Mouse (Mus musculus) c-Kit-positive CD71-positive TER-119-negative erythroid progenitor cells, embryonic 14.5 days (primary cell): ENCODE data around the gene Zbtb16.

Source experiments
- DNase-seq: peaks from one replicate; pipeline ENCODE4 v3.0.0-alpha.2; 2013; ENCODE audit warnings: low read depth

Gene Zbtb16

DNA sequence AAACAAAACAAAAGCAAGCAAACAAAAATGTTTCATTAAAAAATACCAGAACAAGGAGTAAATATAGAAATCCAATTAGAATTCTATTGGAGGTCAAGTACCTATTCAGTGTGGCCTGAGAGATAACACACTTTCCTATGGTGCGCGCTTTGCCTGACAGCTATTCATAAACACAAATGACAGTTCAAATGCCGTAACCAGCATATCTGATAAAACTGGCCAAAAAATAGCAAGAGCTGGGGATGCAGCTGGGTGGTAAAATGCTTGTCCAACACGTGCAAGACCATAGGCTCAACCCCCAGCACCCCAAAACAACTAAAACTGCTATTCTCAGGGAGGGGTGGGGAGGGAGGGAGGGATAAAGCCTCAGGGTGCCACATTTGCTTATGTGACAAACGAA lies 33.6 kb downstream of the Zbtb16 start:
- DNase-seq = no peak

DNA sequence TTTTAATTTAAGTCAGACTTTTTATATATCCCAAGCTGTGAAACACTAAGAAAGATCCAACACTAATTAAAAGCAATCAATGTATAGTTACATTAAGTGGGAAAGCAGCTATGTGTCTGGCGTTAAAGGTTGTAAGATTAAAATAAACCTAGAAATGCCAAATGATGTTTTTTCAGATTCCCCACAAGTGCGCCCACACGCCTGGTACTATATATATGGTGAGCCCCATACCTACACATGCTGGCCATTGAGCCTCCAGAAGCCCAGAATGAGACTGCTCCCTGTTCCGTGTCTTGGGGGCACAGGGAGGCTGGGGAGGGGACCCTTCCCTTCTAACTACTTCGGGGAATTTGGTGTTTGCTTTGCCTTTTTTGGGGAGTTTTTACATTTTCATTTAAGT lies 34.7 kb downstream of the Zbtb16 start:
- no peak for DNase-seq

DNA sequence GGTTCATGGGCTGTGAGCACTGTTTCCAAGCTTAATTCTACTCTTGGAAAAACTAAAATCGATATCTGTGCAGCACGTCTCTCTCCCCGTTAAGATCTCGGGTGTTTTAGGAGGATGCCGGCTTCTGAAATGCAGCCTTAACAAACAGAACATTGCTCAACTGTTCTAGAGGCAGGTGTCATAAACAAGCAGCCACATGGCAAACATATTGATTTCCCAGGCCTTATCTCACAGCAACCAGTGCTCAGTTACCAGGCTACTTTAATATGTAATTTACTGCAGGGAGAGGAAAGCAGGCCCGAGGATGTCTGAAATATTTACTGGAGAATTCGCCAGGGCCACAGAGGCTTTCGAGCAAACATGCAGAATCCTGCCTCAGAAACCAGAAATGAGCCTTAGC lies 35.4 kb downstream of the Zbtb16 start:
- DNase-seq = no peak

DNA sequence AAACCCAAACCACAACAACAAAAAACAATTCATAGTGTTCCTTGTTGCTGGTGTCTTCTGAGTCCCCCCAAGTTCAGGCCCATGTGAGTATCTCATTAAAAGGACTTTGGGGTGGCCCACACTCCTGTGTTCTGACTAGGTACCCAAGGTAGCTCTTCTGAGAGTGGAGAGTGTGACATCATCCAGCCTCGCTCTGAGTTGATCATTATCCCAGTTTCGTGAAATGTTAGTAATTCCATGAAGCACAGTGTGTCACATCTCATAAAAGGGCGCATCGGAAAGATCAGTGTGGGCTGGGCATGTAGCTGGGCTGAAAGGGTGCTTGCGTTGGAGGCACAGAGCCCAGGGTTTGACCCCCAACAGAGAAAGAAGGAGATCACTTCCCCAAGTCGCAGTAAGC lies 38.0 kb downstream of the Zbtb16 start:
- no peak for DNase-seq

DNA sequence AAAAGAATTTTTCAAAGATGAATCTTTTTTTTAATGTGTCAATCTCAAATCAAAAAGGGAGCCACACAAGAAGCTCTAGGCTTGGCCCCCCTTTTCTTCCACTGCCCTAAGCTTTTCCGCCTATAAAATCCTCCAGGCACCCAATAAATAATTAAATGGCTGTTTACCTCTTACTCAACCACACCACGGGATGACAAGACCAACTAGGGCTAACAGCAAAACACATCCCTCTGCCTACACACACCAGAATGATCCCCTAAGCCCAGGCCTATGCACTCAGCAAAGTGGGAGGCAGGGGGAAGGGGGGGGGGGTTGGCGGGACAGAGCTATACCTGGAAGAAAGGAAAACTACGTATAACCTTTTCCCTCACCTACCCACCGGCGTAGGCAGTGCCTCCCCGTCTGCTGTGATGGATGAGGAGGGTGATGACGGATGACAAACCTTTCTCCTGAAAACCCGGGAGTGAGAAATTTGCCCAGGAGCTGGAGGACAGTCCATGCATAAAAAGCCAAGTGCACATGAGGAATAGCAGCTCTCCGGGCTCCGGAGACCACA lies 39.7 kb downstream of the Zbtb16 start:
- no peak for DNase-seq

DNA sequence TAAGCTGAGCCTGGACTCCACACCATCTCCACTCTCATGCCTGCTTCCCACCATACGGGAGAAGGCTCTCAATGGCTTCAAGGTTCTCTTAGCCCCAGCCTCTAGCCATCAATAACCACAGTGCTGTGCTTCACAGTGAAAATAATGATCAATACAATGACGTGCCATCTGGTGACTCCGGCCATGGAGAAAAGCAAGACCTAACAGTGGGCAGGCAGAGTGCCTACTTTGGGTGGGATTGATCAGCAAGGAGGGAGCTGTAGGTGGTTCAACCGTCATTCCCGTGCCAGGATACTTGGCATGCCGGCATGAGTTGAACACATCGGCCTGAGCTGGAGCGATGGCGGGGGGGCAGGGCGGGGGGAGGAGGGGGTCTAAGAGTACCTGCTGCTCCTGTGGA lies 40.3 kb downstream of the Zbtb16 start:
- no peak for DNase-seq

DNA sequence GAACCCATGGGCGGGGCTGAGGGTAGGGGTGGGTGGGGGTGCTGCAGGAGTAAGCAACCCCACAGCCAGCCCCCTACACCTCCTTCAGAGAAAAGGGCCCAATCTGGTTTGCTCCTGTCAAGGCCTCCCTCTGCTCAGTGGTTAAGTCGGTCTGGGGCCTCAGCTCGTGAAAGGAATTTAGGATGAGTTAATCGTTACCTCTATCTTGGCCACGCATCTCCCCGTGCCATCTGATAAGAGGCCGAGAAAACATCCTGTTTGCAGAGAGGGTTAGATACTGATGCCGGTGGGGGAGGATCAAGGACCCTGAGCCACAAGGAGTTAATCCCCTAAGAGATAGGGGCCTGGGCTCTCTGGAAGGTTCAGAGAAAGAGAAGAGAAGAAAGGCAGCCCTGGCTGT lies 40.9 kb downstream of the Zbtb16 start:
- DNase-seq = no peak

DNA sequence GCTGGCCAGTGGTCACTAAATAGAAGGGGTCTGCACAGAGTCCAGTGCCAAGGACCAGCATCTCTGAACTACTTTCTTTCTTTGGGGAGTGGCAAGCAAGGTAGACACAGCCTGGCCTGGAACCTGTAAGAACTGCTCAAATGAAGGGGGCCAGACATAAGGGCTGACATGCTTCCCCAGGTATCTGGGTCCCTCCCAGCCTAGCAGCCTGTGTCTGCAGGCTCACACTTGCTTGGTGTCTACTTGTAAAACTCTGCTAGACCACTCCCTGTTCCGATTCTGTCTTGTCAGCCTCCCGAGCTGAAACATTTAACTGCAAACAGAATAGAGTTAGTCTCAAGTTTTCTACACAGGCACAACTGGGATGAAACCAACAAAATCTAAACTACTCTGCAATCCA lies 41.6 kb downstream of the Zbtb16 start:
- DNase-seq = no peak

DNA sequence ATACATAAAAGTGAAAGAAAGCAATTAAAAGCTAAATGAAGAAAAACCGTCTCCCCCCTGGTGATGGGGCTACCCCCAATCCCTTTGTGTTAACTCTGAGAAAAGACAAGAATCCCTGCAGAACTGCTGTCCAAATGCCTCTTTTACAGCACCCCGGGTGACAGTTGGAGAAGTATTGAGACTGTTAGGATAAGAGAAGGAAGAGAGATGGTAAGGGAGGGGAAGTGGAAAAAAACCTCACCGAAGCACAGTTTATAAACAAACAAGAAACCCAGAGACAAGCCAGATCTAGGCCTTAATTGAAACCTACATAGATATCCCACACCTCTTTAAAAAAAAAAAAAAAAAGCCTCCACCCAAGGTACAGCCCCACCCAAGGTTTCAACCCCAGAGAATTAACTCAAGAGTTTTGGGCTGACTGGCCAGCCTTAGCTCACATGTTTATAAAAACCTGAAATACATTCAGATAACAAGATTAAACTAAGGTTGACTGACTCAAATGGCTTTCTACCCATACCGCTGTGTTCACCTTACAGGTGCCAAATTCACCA lies 42.3 kb downstream of the Zbtb16 start:
- no peak for DNase-seq

DNA sequence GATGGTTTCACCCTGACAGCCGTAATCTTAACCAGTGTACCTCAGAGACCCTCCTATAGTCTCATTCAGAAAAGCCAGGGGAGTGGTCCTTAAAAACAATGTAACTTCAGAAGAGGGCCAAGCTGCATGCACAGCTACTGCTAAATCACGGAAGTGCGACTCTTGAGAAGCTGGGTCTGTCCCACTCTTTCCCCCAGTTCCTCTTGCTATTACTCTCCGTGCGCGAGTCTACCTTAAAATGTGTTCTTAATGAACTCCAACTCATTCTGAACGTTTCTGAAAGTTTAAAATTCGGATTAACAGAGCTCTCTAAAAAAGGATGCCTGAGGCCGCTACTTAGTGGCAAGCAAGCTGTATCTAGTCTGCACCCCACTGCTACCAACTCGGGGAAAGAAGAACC lies 45.4 kb downstream of the Zbtb16 start:
- DNase-seq = no peak

DNA sequence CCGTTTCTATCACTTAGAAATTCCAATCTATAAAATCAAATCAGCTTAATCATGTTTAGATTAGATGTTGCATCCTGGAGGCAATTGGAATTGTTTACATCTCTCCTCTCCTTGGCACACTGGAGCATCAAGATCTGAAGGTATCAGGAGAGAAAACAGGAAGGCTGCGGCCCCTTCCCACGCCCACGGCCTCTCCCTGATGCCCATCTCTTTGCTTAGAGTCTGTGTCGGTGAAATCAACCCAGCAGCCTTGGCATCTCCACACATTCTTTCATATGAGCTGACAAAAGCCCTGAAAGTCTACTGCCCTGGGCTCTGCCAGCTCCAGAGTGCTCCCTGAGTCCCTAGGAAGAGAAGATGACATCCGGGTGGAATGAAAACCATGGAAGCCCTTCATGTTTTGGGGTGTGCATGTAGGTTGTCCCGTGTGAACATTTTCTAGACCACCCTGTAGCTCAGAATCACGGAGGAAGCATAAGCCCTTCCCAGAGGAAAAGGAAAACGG lies 48.1 kb downstream of the Zbtb16 start:
- no peak for DNase-seq

DNA sequence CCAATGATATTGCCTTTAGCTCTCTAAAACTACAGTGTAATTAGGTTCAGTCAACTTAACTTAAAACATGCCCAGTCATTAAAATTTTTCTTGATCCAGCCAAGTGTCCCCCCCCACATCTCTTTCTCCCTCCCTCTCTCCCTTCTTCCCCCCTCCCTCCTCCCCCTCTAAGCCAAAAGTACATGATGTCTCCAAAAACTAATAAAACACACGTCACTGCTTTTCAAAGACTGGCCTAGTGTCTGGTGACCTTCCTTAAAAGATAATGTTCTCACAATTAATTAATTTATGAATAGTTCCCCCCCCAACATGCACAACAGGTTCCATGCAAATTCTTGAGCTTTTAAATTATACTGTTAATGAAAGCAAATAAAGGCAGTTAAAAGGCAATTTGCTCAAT lies 48.7 kb downstream of the Zbtb16 start:
- no peak for DNase-seq

DNA sequence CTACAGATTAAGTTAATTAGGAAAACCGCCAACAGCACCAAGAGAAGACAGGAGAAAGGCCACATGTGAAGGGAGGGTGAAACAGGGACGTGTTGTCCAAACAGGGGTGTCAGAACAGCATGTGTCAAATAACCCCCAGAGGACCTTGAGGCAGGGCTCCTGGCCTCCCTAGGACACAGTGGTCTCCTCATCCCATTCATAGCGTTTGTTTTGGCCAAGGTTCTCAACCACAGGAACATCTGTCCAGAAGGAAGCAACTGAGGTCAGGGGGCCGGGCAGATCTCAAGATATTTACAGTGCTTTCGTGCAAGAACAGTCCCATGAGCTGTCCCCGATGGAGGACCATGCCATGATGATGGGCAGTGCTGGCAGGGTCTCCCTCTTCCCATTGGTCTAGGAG lies 49.2 kb downstream of the Zbtb16 start:
- DNase-seq = no peak

DNA sequence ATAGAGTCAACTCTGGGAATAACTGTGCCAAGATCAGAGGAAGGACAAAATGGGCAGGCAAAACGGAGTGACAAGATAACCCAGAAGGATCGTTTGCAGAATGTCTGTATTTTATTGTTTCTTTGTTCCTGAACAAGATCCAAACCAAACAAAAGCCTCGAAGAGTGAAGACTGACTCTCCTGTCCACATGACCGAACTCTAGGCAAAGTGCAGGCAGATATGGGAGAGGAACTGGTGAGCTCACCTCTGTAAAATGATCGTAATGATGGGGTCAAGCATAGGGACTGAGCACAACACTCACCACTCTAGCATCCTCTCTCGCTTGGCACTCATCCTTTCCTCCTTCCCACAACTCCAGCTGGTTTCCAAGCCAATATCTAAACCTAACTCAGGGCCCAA lies 51.1 kb downstream of the Zbtb16 start:
- DNase-seq = no peak

DNA sequence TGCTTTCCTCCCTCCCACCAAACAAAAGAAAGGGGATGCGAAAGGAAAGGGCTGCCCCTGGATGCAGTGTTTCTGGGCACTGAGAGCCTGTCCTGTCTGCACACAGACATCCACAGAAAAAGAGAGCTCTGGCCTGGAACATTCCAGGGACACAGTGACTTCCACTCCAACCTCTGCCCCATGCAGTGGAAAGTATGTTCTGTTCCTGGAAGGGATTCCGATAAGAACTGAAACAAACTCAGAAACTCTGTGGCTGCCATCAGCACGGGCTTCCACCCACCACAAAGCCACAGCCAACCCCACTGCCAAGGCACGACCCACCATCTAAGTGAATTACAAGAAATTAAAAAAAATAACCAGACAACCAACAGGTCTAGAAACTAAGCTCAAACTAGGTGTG lies 52.7 kb downstream of the Zbtb16 start:
- DNase-seq = no peak

DNA sequence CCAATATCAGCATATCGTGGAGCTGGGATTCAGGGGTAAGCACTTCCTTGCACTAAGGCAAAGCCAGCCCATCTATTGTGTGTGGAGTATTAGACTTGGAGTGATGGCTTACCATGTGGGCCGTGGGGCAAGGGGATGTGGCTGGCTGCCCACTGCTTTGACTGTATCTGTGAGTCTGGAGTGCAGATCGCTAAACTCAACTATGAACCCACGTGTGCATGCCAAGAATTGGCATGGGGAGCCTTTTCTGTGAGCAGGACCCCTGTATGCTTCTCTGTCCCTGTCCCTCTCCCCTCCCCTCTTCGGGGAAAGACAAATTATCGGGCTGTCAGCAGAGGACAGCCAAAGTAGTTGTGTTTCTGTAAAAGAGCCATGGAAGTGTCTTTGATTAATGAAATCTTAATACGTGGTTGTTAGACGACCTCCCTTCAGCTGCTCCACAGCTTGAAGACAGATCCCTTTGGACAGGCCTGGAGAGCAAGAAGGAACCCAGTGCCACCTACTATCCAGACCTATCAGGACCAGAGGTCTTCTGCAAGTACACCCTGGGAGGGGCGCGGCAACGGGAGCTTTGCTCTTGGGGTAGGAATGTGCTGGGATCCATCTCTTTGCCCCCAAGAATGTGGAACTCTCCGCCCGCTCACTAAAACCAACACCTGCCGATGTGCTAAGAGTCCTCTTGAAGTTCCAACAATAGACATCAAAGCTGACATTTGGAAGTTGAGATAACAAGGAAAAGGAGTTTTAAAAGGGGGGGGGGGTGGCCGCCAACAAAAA lies 53.5 kb downstream of the Zbtb16 start:
- DNase-seq = no peak

DNA sequence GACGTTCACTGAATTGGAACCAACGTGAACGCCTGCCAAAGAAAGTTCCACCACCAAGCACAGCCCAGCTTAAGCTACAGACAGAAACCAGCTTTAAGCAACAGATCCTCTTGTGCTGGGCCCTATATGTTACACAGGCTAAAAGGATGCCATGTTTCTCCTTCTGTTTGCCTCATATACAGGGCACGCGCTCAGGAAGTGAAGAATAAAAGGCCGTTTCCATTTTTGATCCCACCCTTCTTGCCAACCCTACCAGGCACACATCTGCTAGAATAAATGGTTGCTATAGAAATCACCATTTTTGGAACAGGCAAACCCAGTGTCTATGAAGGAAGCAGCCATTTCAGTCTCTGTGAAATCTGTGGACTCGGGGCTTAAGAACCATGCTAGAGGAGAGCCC lies 59.8 kb downstream of the Zbtb16 start:
- no peak for DNase-seq

DNA sequence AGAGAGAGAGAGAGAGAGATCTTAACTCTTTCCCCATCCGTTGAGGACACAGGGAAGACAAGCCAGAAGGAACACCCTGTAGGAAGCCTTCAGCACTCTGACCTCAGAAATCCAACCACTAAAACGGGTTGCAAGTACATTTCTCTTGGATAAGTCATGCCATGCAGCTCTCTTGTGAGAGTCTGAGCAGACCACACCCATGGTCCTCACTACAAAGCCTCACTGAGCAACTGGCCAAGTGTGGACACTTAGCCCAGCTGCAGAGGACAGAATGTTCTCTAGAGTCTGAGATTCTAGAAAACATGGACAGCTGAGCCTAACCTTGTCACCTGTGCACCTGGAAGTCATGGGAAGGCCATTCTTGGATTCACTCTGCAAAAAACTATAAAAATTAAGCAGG lies 60.5 kb downstream of the Zbtb16 start:
- DNase-seq = no peak

DNA sequence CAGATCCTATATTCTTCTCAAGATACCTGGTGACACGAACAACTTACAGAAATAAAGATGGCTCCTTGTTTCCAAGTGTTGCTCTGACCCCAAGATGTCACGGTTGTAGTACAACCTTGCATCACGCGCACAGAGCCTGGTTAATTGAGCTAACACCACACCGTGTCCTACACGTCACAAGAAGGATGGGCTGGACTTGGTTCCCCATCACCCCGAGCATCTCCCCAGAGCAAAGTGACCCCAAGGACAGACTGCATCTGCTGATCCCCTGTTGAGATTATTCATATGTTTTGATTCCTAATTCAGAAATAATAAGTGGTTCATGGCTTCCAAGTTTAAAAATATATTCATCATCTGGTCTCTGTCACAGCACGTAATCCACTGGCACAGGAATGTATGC lies 62.3 kb downstream of the Zbtb16 start:
- DNase-seq = no peak

DNA sequence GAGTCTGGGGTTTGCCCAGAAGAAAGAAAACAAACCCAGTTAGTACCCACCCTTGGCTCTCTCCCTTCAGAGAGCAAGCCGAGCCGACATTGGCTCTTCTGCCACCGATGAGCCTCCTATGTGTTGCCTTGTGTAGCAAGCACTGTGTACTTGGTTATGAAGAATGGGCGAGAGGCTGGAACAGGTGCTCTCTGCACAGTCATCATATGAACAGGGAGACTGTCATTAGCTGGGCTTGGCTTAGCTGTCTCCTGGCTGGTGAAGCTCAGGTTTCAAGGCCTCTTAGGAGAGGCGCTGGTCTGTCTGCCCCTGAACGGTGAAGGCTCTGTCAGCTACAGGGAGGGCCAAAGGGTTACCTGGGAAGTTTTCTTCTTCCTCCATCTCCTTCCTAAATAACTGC lies 62.9 kb downstream of the Zbtb16 start:
- no peak for DNase-seq

DNA sequence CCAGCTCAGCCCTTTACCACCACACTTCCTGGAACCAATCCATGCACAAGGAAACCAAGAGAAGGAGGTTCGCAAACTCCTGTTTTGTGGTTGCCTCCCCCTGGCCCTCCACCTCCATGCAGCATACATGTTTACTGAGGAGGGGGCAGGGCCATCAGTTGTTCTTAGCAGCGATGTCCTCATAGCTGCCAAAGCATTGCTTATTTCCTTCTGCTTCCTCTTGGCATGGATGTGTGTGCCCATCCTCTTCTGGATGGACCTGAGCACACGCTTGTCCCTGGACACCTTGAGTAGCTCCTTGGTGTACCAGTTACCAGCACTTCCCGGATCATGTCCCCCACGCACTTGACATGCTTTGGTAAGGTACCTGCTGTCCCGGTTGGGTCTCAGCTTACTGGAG lies 64.5 kb downstream of the Zbtb16 start:
- no peak for DNase-seq

DNA sequence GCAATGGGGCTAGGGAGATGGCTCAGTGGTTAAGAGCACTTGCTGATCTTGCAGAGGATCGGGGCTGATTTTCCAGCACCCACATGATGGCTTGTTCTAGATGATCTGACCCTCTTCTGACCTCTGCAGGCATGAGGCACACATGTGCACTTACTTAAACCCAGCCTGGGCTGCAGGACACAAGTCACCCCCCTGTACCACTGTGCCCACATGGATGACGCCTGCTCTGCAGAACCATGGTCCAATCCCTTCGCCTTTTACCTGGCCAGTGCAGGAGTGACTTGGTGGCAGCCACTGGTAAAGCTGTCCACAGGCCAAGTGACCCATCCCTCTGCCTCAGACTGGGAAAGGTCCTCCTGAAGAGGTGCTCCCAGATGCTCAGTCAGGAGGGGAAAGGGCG lies 67.1 kb downstream of the Zbtb16 start:
- no peak for DNase-seq

DNA sequence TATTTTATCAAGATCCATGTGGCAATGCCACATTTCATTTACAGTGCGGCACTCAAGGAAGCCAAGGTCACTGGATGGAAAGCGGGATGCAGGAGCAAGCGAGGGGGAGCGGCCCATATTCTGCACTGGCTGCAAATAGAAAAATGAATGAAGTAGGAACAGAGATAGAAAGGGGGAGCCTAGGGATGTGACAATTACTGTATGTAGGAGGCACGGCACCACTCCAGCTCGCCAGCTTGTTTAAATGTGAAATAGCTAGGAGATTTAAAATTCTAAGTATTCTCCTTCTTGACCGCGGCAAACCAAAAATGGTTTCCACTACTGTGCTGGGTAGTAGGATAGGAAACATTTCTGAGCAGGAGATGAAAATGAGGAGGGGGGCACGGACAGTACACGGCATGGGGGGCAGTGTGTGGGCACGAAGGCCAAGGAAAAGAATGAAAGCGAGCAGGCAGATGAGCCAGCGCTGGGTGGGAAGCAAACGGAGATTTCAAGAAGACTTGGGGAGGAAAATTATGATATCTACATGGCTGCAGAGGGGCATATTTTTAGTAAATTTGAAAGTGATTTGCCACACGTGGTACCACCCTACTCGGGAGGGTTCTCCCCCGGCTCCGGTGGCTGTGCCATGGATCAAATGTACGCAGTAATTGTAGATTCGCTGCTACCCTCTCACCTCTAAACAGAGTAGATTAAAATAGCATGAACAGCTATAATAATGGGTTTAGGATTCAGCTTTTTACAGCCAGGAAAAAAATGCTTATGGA lies 68.2 kb downstream of the Zbtb16 start:
- DNase-seq = no peak
